Mouse (Mus musculus) embryonic facial prominence, embryonic 14.5 days (tissue): ENCODE results near the gene Gm26992. TPM values are rescaled to one million over a fixed set of nuclear protein-coding genes. Genes with fewer than 3 reads are reported as not detected.

ENCODE experiments used
- ATAC-seq: fragments of 200-750 bp; cut with Nextera tagmentation; 2 replicates; pipeline ENCODE4 v1.8.0; 2017; ENCODE audit warnings: low read depth, moderate number of reproducible peaks, moderate TSS enrichment
- DNase-seq: peaks from one replicate; pipeline ENCODE4 v3.0.0-alpha.2; 2015; ENCODE audit warnings: low spot score
- H3K27ac ChIP-seq: fragments of 300-500 bp; sonication (generic); replicated peaks from 2 replicates; pipeline ENCODE4 v1.5.1; 2014; ENCODE audit warnings: low read depth, mild to moderate bottlenecking, low read length, moderate library complexity
- H3K27me3 ChIP-seq: fragments of 300-500 bp; sonication (generic); replicated peaks from 2 replicates; pipeline ENCODE4 v1.6.1; 2014; ENCODE audit warnings: low read length; ENCODE audit not compliant: control insufficient read depth, insufficient read depth
- H3K36me3 ChIP-seq: fragments of 300-500 bp; sonication (generic); 2 replicates; pipeline ENCODE4 v1.6.1; 2014; ENCODE audit warnings: low read length, mixed read lengths; ENCODE audit not compliant: control insufficient read depth, insufficient read depth
- H3K4me1 ChIP-seq: fragments of 300-500 bp; sonication (generic); 2 replicates; pipeline ENCODE4 v1.6.1; 2014; ENCODE audit warnings: antibody characterized with exemption, low read length; ENCODE audit not compliant: control insufficient read depth, insufficient read depth
- H3K4me2 ChIP-seq: fragments of 300-500 bp; sonication (generic); 2 replicates; pipeline ENCODE4 v1.6.1; 2014; ENCODE audit warnings: low read depth, mild to moderate bottlenecking, low read length, moderate library complexity, mixed read lengths
- H3K4me3 ChIP-seq: fragments of 300-500 bp; sonication (generic); 2 replicates; pipeline ENCODE4 v1.5.1; 2014; ENCODE audit warnings: low read depth, mild to moderate bottlenecking, low read length
- H3K9ac ChIP-seq: fragments of 300-500 bp; sonication (generic); 2 replicates; pipeline ENCODE4 v1.6.1; 2014; ENCODE audit warnings: low read depth, mild to moderate bottlenecking, low read length, moderate library complexity, mixed read lengths
- H3K9me3 ChIP-seq: fragments of 300-500 bp; sonication (generic); 2 replicates; pipeline ENCODE4 v1.6.1; 2016; ENCODE audit warnings: low read length; ENCODE audit not compliant: control insufficient read depth
- WGBS: fragments of 180-500 bp; shearing (Covaris S2); extraction: QIAGEN DNeasy Blood & Tissue Kit; methylation state at CpG from one replicate; pipeline ENCODE4 v1.1.7; 2014; 5-methylcytosine and 5-hydroxymethylcytosine counted together
- polyA plus RNA-seq: library from polyadenylated mRNA; unstranded; fragments of >200 nt; fragmentation: Nextera tagmentation; extraction: Ambion mirVana; gene quantifications from 2 replicates; pipeline ENCODE4 v1.2.1, GENCODE M21; 2014

Gene Gm26992
- polyA plus RNA-seq = not detected in 2 replicates

- 84% methylated on average over 2 of the region's 2 CpGs for WGBS
- H3K4me3 ChIP-seq = no peak within 1 kb of the TSS
- no peak within 1 kb of the TSS for H3K9ac ChIP-seq
- H3K9me3 ChIP-seq = no peaks in the 10 kb centered on the region
- no peaks in the 10 kb centered on the region for H3K36me3 ChIP-seq
- no peak within 1 kb of the TSS for H3K4me2 ChIP-seq
- DNase-seq (no peak), ATAC-seq (no peak)
- H3K4me1 ChIP-seq = no peaks in the 10 kb centered on the region
- H3K27me3 ChIP-seq = peaks cover 25% of the 10 kb centered on the region
- H3K27ac ChIP-seq = no peak within 1 kb of the TSS
Measured at GRCm38 (mm10) chrX:103421710-103422109, at the start of gene Gm26992. Gm26992 (plus strand) TSS chrX:103422010.

GRCm38 (mm10) chrX:103374250-103374649 is 47.6 kb upstream of the Gm26992 start:
- no peak overlapping the region for H3K4me2 ChIP-seq
- DNase-seq (peak; percentile 8), ATAC-seq (no peak)
- 58% methylated on average over 5 of the region's 5 CpGs for WGBS
- H3K9ac ChIP-seq = no peak overlapping the region
- H3K4me3 ChIP-seq = no peak overlapping the region
- no peaks in the 10 kb centered on the region for H3K36me3 ChIP-seq
- no peak overlapping the region for H3K27ac ChIP-seq
- H3K4me1 ChIP-seq = no peaks in the 10 kb centered on the region
- no peaks in the 10 kb centered on the region for H3K9me3 ChIP-seq
- H3K27me3 ChIP-seq = peaks cover 11% of the 10 kb centered on the region

- no peak overlapping the region for H3K4me3 ChIP-seq
- ATAC-seq (no peak), DNase-seq (no peak)
- no peak overlapping the region for H3K27ac ChIP-seq
- no peak overlapping the region for H3K9ac ChIP-seq
- H3K9me3 ChIP-seq = no peaks in the 10 kb centered on the region
- H3K4me2 ChIP-seq = no peak overlapping the region
- no peaks in the 10 kb centered on the region for H3K36me3 ChIP-seq
- 76% methylated on average over 3 of the region's 3 CpGs for WGBS
- H3K27me3 ChIP-seq = peaks cover 14% of the 10 kb centered on the region
- no peaks in the 10 kb centered on the region for H3K4me1 ChIP-seq
Measured at GRCm38 (mm10) chrX:103384528-103384927, 37.3 kb upstream of the Gm26992 start.

DNA sequence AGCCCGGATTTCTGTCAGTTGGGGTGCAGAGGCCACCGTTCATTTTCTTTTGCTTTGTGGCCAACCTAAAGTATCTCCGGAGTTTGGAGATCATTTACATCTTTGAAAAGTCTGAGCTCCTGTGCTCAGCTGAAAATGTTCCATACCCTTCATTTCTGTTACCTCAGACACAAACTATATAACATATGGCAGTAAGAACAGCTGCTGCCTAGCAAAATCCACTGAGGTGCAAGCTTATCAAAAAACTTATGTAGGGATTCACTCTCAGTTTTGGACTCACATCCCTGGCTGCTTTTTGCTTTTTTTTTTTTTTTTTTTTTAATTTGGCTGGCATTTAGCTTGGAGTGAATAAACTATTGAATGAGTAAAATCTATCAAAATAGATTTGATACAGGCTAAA is 33.7 kb upstream of the Gm26992 start:
- no peak for ATAC-seq
- H3K4me3 ChIP-seq = no peak overlapping the region
- H3K36me3 ChIP-seq = no peaks in the 10 kb centered on the region
- H3K27me3 ChIP-seq = peaks cover 14% of the 10 kb centered on the region
- WGBS = 81% methylated on average over 3 of the region's 3 CpGs
- H3K27ac ChIP-seq = no peak overlapping the region
- H3K4me1 ChIP-seq = no peaks in the 10 kb centered on the region
- DNase-seq = no peak
- no peak overlapping the region for H3K4me2 ChIP-seq
- H3K9ac ChIP-seq = no peak overlapping the region
- no peaks in the 10 kb centered on the region for H3K9me3 ChIP-seq

- H3K4me3 ChIP-seq = no peak overlapping the region
- no peak overlapping the region for H3K27ac ChIP-seq
- no peak overlapping the region for H3K4me2 ChIP-seq
- no peaks in the 10 kb centered on the region for H3K4me1 ChIP-seq
- no peak for DNase-seq
- peaks cover 13% of the 10 kb centered on the region for H3K27me3 ChIP-seq
- no peak overlapping the region for H3K9ac ChIP-seq
- no peak for ATAC-seq
- H3K9me3 ChIP-seq = no peaks in the 10 kb centered on the region
- 75% methylated on average over 1 of the region's 1 CpGs for WGBS
- no peaks in the 10 kb centered on the region for H3K36me3 ChIP-seq
Measured at GRCm38 (mm10) chrX:103393841-103394240, 28.0 kb upstream of the Gm26992 start.

DNA sequence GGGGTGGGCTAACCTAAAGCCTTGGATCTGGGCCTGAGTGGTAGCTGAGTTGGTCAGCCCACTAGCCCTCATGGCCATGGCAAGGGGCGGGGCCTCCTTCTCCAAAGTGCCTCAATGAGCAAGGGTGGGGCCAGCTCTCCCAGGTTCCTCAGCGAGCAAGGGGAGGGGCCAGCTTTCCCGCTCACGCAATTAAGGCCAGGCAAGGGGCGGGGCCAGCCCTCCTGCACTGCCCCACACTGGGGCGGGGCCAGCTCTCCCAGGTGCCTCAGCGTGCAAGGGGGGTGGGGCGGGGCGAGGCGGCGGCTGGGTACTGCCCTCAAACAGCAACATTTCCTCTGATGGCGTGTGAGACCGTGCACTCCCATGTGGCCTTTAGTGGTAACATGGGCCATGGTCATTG is 16.8 kb upstream of the Gm26992 start:
- no peak for DNase-seq
- Histone ChIP-seq H3K4me1 (no peaks in the 10 kb centered on the region), H3K9ac (no peak overlapping the region), H3K27ac (no peak overlapping the region), H3K27me3 (peaks cover 6% of the 10 kb centered on the region; the same call in 1 of the 2 replicates), H3K36me3 (no peaks in the 10 kb centered on the region), H3K4me3 (no peak overlapping the region), H3K4me2 (no peak overlapping the region), H3K9me3 (no peaks in the 10 kb centered on the region)
- ATAC-seq = no peak
- WGBS = 71% methylated on average over 3 of the region's 13 CpGs

- Histone ChIP-seq H3K27ac (no peak within 1 kb of the TSS), H3K27me3 (peaks cover 19% of the 10 kb centered on the region), H3K4me2 (no peak within 1 kb of the TSS), H3K9ac (no peak within 1 kb of the TSS), H3K4me3 (no peak within 1 kb of the TSS), H3K36me3 (no peaks in the 10 kb centered on the region), H3K4me1 (no peaks in the 10 kb centered on the region), H3K9me3 (no peaks in the 10 kb centered on the region)
- WGBS = 67% methylated on average over 5 of the region's 5 CpGs
- DNase-seq = no peak
- ATAC-seq = no peak
Measured at GRCm38 (mm10) chrX:103414167-103414566, 7.6 kb upstream of the Gm26992 start, which contains the start of gene Tsx. Tsx (plus strand) TSS chrX:103414467.

DNA sequence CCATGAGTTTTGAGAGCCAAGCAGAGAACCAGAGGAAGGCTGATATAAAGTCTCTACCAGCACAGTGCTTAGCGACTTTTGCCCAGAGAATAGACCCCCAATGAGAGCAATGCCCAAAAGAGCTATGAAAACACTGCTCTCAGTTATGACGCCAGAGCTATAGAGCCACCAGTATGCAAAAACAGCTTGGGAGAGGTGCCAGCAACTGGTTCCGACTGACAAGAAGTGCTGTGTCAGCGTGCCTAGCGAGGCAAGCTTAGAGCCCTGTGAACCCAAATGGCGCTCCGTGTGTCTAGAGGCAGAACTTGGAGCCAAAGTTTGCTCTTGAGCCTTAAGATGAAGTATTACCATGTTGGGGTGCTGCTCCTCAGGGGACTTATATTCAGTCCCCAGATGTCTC is 5.9 kb downstream of the Gm26992 start:
- Histone ChIP-seq H3K27ac (no peak overlapping the region), H3K27me3 (peaks cover 13% of the 10 kb centered on the region), H3K36me3 (no peaks in the 10 kb centered on the region), H3K4me2 (no peak overlapping the region), H3K4me1 (no peaks in the 10 kb centered on the region), H3K9ac (no peak overlapping the region), H3K4me3 (no peak overlapping the region), H3K9me3 (no peaks in the 10 kb centered on the region)
- no peak for ATAC-seq
- DNase-seq = no peak
- 80% methylated on average over 7 of the region's 7 CpGs for WGBS

DNA sequence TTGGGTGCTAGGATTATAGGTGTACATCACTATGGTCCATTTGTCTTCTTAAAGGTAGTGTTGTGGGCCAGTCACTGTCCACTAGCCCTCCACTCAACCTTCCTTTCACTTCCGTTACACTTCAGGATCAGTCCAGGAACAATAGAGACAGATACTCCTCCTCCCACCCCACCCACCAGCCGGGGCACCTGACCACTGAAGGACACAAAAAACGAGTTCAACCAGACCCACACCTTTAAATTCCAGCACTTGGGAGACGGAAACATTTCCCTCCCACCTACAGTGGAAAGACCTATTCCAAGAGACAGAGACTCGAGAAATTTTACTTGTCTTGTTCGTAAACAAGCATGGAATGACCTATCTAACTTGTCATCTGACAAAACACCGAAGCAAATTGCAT is 10.5 kb downstream of the Gm26992 start:
- ATAC-seq = no peak

More for the DNA sequence above, 10.5 kb downstream of the Gm26992 start:
- DNase-seq = no peak
- no peak overlapping the region for H3K4me2 ChIP-seq
- H3K36me3 ChIP-seq = no peaks in the 10 kb centered on the region
- no peaks in the 10 kb centered on the region for H3K4me1 ChIP-seq
- 71% methylated on average over 7 of the region's 7 CpGs for WGBS
- H3K4me3 ChIP-seq = no peak overlapping the region
- H3K27me3 ChIP-seq = peaks cover 9% of the 10 kb centered on the region
- H3K9me3 ChIP-seq = no peaks in the 10 kb centered on the region
- H3K27ac ChIP-seq = no peak overlapping the region
- H3K9ac ChIP-seq = no peak overlapping the region
